Mouse (Mus musculus) right cerebral cortex, adult 2 months (tissue): ENCODE results near the gene Fam71e2.
A peak's percentile ranks its signal among the peaks of the same experiment; 100 is the strongest.

ENCODE experiments used
- DNase-seq, 2 experiments: peaks; one replicate each; pipeline ENCODE4 v3.0.0; 2021 to 2022; ENCODE audit warnings: low spot score in 2 of 2

Fam71e2 gene

GRCm38 (mm10) chr7:4739041-4739543 lies 32.0 kb downstream of the Fam71e2 start:
- DNase-seq: no peak

- DNase-seq: no peak
Observed at GRCm38 (mm10) chr7:4732968-4733392, 38.1 kb downstream of the Fam71e2 start.

- DNase-seq: no peak
Observed at GRCm38 (mm10) chr7:4731090-4731489, 40.0 kb downstream of the Fam71e2 start.

- no peak for DNase-seq
Observed at GRCm38 (mm10) chr7:4725169-4725568, 45.9 kb downstream of the Fam71e2 start, which contains the start of gene Tmem150b. Tmem150b (minus strand) TSS chr7:4725249.

- DNase-seq: no peak
Observed at GRCm38 (mm10) chr7:4724359-4724758, 46.7 kb downstream of the Fam71e2 start.

- DNase-seq: peak; percentile 50 to 68
Observed at GRCm38 (mm10) chr7:4723508-4723907, 47.6 kb downstream of the Fam71e2 start.

GRCm38 (mm10) chr7:4719276-4719675 lies 51.8 kb downstream of the Fam71e2 start:
- no peak for DNase-seq

- DNase-seq: no peak
Observed at GRCm38 (mm10) chr7:4716955-4717354, 54.1 kb downstream of the Fam71e2 start.

- no peak for DNase-seq
Observed at GRCm38 (mm10) chr7:4712594-4712993, 58.5 kb downstream of the Fam71e2 start.

GRCm38 (mm10) chr7:4705098-4705497 lies 66.0 kb downstream of the Fam71e2 start:
- peak in 1 of 2 experiments; percentile 23 for DNase-seq
